Mouse (Mus musculus) cerebellum, adult 8-10 months (tissue): Measurements from ENCODE around the gene Tor2a.

ENCODE experiments used
- DNase-seq: peaks from one replicate; pipeline ENCODE4 v3.0.0; 2022

Tor2a gene

DNA sequence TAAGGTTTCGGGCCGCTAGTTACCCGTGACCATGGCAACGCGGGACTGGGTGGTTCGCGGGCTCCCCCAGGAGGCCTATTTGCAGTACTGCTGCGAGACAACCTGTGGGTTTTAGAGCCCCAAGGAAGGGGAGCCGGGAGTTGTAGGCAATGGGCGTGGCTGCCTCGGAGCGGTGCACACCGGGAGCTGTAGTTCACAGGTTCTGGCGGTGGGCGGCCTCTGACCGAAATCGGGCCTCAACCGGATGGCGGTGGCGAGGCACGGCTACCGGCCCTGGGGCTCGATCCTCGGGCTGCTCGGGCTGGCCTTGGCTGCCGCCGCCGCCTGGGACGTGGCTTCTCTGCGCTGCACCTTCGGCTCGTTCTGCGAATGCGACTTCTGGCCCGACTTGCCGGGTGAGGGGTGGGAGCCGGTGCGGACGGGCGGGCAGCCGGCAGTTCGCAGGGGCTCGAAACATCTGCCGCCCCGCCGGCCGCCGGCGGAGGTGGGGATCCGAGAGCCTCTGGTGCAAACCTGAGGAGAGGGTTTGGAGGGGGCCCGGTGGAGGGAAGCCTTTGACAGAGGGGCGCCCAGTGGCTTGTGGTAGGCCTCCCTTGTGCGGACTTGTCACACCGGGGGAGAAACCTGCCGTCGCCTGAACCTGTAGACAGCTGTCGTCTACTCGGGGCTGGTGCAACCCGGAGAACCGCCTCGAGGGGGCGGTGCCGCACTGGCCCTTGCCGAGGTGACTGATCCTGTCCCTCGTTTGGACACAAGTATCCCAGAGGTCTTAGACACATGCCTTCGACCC, at the start of gene Tor2a:
Gene Tor2a, plus strand, starts transcription at position 179 of the 790 bp plus-strand sequence.
- peak; percentile 95 for DNase-seq

- DNase-seq = peak; percentile 46
Measured at GRCm38 (mm10) chr2:32708643-32709042, 48.4 kb upstream of the Tor2a start.

GRCm38 (mm10) chr2:32709521-32710137, 47.4 kb upstream of the Tor2a start:
- no peak for DNase-seq

DNA sequence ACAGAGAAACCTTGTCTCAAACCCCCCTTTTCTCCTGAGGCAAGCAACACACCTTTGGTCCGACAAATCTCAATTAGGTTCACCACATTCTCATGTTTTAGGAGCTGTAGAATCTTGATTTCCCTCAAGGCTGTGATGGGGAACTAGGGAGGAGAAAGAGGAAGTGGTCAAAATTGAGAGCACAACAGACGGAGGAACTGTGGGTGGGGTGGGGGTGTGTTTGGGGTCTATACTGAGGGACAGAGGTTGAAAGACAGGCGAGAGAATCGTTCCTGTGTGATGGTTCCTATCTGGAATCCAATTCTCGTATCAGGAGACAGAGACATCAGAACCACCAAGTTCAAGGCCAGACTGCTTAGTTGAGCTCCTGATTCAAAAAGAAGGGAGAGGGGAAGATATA, 46.6 kb upstream of the Tor2a start:
- DNase-seq = no peak

- no peak for DNase-seq
Measured at GRCm38 (mm10) chr2:32711301-32712056, 45.6 kb upstream of the Tor2a start.

- peak; percentile 59 for DNase-seq
Measured at GRCm38 (mm10) chr2:32712108-32712551, 44.9 kb upstream of the Tor2a start.

DNA sequence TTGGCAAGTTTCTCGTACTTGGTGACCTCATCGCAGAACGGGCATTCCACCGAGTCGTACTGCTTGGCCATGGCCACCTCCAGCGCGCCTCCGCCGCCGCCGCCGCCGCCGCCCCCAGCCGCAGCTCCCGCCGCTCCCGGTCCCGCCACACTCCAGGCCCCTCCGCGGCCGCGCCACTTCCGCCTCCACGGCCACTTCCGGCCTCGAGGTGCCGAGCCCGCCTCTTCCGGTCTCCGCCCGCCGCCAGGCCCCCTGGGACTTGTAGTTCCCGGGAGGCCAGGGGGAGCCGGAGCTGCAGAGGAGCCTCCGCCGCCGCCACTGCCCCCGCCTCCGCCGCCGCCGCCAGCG, 44.5 kb upstream of the Tor2a start:
- DNase-seq = peak; percentile 96

DNA sequence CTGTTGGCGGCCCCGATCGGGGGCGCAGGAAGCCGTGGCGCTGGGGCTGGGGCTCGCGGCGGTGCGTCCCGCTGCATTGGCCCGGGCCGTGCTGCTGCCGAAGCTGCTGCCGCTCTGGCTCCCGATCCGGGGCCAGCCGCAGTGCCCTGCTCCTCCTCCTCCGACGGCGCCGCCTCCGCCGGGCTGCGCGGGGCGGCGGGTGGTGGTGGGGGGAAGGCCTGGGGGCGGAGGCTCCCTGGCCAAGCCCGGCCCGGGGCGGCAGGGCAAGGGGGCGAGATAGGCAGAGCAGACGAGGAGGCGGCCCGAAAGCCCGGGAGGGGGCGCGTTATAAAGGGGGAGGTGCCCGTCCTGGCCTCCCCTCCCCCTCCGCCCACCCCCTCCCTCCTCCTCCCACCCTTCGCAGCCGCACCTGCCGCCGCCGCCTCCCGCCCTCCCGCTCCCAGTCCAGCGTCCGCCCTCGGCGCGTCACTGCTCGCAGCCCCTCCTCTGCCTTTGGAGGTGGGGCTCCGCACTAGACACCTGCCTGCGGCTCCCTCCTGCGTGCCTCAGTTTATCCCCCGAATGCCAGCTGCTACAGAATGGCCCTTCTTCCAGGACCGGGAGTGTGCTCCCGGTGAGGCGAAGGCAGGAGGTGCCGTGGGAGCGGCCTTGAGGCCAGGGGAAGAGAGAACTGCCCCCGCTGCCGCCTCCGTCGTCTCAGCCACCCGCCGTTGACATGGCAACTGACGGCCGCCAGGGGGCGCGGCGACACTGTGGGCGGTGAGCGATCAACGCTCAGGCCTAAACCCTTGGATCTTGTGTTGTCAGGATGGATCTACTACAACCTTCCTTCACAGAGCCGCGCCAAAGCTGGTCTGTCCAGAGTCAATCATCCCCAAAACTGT, 43.9 kb upstream of the Tor2a start, which contains the start of gene Cdk9:
Gene Cdk9, minus strand, starts transcription at position 143 of the 884 bp plus-strand sequence.
- peak; percentile 97 for DNase-seq

DNA sequence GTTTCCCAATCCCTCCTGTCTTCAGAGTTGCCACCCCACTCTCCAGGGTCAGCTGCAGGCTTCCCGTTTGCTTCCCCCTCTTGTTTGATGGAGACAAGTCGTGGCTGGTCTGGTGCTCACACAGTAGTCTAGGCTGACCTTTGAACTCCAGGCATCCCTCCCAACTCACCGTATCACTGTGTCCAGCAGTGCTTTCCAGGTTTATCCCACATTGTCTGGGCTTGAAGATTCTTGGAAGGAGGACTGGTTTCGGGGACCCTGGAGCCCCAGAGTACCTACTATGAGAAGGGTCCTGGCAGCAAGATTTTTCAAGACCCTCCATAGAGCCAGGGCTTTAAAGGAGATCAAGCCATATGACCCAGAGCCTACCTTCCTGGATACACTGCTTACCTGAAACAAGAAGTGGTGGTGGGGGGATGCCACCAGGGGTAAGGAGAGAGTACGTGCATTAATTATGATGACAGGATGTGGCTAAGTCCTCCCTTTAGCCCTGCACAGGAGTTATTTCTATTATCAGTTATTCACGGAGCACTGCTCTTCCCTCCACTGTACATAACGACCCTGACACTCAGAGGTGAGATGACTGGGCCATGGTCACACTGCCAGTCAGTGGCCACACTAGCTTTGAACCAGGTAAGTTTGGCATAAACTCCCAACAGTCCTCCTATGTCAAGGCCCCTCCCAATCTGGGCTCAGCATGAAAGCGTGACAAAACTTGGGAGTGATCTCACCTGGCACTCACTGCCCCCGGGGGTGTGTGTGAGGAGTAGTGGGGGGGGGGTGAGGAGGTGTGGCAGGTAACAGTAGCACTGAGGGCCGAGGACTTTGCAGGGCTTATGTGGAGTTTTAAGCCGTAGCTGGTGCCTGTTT, 42.7 kb upstream of the Tor2a start:
- peak; percentile 39 for DNase-seq

GRCm38 (mm10) chr2:32714987-32715425, 42.0 kb upstream of the Tor2a start:
- no peak for DNase-seq

DNA sequence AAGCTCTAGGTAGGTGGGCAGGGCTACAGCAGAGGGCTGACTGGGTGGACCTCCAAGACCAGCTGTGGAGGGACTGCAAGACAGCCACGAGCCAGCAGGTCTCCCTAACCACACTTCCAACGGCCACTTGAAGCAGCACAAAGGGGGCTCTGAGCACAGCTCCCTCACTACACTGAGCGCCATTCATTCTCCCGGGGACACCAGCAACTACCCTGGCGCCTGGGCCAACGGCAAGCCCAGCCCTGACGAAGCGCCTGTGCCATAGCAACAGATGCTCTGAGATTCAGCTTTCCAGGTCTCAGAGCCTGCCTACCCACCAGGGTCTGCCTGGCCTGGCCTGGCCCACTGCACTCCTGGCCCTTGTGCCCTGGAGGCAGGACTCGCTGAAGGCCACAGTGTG, 38.3 kb upstream of the Tor2a start:
- no peak for DNase-seq

GRCm38 (mm10) chr2:32720053-32720452, 37.0 kb upstream of the Tor2a start:
- no peak for DNase-seq

DNA sequence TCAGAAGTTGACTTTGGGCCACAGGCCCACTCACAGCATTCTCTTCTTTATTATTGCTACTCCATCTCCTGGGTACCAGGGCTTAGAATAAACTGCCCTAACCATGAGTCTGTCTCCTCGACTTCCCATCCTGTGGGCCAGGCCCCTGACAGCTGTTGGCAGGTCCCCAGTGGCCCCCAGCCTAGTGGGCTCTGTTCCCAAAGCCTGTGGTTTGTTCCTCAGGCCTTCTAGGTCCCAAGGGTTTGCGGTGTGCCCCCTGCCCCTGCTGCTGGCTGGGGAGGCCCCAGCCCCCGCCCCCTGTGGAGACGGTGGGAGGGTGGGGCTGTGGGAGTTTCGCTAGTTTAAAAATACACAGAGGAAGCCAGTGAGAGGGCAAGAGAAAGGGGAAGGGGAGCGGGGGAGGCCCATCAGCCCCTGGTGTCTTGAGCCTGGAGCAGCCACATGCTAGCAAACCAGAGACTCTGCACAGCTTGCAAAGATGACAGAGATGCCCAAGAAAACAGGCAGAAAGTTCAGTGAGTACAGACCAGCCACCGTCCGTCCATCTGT, 36.3 kb upstream of the Tor2a start, which contains the start of gene Sh2d3c:
Gene Sh2d3c, plus strand, starts transcription at position 375 of the 549 bp plus-strand sequence.
- no peak for DNase-seq

DNA sequence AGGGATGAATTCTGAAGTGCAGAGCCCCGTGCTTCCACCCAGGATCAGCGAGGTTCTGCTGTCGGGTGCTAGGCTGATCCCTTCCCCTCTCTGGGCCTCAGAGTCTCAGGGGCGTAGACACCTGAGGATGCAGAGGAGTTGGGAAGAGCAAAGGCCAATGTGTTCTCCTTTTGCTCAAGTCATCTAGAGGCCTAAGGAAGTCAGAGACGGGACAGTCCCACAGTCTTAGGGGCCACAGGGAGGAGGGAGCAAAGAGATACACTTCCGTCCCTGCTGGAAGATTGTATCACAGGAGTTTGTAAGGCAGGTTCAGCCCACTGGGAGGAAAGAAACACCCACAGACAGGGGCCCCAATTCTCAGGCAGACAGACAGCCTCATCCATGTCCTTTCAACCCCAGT, 35.0 kb upstream of the Tor2a start:
- DNase-seq = no peak

DNA sequence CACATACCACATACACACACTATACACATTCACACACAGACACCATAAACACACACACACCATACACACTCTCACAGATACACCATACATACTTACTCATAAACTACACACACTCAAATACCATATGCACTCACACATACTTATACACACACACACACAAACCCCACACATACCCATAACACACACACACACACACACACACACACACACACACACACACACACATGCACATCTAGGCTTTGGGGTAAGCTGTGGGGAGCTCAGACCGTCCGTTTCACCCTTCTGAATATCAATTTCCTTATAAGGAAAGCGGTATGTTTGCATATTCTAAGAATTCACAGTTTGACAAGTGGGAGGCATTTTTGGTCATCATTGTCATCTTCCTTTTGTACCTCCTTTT, 34.5 kb upstream of the Tor2a start:
- no peak for DNase-seq

DNA sequence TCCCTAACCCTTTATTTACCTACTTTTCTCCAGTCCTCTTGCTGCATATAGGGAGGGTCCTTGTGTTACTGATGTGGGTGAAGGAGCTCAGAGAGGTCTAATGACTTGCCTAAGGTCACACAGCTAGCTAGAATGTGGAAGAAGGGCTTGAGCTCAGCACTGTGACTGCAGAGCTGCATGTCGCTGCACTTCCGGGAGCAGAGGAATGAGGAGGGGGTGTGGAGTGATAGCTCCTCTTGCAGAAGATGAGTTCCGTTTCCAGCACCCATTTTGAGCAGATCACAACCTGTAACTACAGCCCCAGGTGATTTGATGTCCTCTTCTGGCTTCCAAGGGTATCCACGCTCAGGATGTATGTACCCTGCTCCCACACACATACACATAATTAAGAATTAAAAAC, 32.9 kb upstream of the Tor2a start:
- no peak for DNase-seq

GRCm38 (mm10) chr2:32724832-32725790, 31.9 kb upstream of the Tor2a start:
- no peak for DNase-seq

DNA sequence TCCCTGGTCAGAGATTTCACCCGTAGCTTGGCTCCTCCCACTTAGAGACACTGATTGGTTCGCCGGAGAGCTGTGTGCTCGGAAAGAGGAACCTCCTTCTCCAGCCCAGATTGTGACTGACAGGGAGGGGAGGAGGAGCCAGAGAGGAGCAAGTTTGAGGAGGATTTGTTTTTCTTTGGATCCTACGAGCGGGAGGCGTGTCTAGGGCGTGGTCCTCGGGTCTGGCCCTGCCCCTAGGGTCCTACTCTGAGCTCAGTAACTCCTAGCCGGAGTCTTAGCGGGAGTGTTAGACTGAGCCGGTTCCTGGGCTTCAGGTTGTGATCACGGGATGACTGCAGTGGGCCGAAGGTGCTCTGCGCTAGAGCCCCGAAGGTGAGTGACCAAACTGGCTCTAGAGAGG, 29.6 kb upstream of the Tor2a start:
- peak; percentile 78 for DNase-seq

GRCm38 (mm10) chr2:32728463-32728862, 28.6 kb upstream of the Tor2a start:
- DNase-seq = no peak

DNA sequence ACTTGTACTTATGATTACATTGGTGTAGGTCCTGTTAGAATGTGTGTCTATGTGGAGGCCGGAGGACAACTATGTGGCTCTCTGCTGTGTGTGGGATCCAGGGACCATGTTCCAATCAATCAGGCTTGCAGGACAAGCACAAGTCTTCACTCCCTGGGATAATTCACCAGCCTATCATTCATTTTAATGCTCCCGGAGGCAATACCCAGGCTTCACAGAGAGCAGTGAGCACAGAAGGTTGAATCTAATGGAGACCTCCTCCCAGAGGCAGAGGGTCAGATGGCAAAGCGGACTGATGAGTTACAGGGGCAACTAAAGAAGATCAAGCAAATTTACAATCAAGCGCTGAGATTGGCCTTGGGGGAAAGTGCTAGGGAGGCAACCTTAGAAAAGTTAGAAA, 27.5 kb upstream of the Tor2a start:
- no peak for DNase-seq
